Mouse (Mus musculus): ENCODE measurements around the gene Gtf3c5. TPM values are rescaled to one million over a fixed set of nuclear protein-coding genes. Genes with fewer than 3 reads are reported as not detected.

Gene Gtf3c5
- polyA plus RNA-seq (2012; rRNA removed; ENCODE audit: low replicate concordance): 10.1 and 11.8 TPM in 2 replicates

GRCm38 (mm10) chr2:28583651-28584050 lies at the start of gene Gtf3c5:
TSS of gene Gtf3c5 (minus strand) at chr2:28583751.

GRCm38 (mm10) chr2:28621664-28622171 lies 38.2 kb upstream of the Gtf3c5 start, which contains the start of gene Gfi1b:
TSS of gene Gfi1b (minus strand) at chr2:28621982.

GRCm38 (mm10) chr2:28563303-28563702 lies 20.2 kb downstream of the Gtf3c5 start, which contains the start of gene Cel:
TSS of gene Cel (minus strand) at chr2:28563403.

Other genes with a start within 250 kb of the Gtf3c5 start
- gene Ppp1r26, start 137.0 kb downstream of the Gtf3c5 start, polyA plus RNA-seq (2012; rRNA removed; ENCODE audit: low replicate concordance): 0.40 and 0.97 TPM in 2 replicates
- not detected in 2 replicates for gene 1700007K13Rik, start 117.4 kb downstream of the Gtf3c5 start, polyA plus RNA-seq (2012; rRNA removed; ENCODE audit: low replicate concordance)
- gene Mrps2, start 115.7 kb downstream of the Gtf3c5 start, polyA plus RNA-seq (2012; rRNA removed; ENCODE audit: low replicate concordance): 22.0 and 34.3 TPM in 2 replicates
- gene Gbgt1, start 86.9 kb downstream of the Gtf3c5 start, polyA plus RNA-seq (2012; rRNA removed; ENCODE audit: low replicate concordance): 4.3 and 6.7 TPM in 2 replicates
- 1.2 TPM in 1 of 2 replicates, not detected in the other for gene Gm10134, start 77.7 kb downstream of the Gtf3c5 start, polyA plus RNA-seq (2012; rRNA removed; ENCODE audit: low replicate concordance)
- 68.4 and 69.2 TPM in 2 replicates for gene Ralgds, start 70.6 kb downstream of the Gtf3c5 start, polyA plus RNA-seq (2012; rRNA removed; ENCODE audit: low replicate concordance)
- 1.0 and 802 TPM in 2 replicates for gene Cel, start 20.3 kb downstream of the Gtf3c5 start, polyA plus RNA-seq (2012; rRNA removed; ENCODE audit: low replicate concordance)
- 0.82 and 1.2 TPM in 2 replicates for gene Gfi1b, start 38.2 kb upstream of the Gtf3c5 start, polyA plus RNA-seq (2012; rRNA removed; ENCODE audit: low replicate concordance)
- 3.2 and 5.6 TPM in 2 replicates for gene Tsc1, start 57.5 kb upstream of the Gtf3c5 start, polyA plus RNA-seq (2012; rRNA removed; ENCODE audit: low replicate concordance)
- gene Spaca9, start 116.0 kb upstream of the Gtf3c5 start, polyA plus RNA-seq (2012; rRNA removed; ENCODE audit: low replicate concordance): 0.31 and 0.53 TPM in 2 replicates
- 0.07 TPM in 1 of 2 replicates, not detected in the other for gene Ak8, start 116.4 kb upstream of the Gtf3c5 start, polyA plus RNA-seq (2012; rRNA removed; ENCODE audit: low replicate concordance)

All from duodenum, adult 2 months (tissue).